Mouse (Mus musculus) stomach, embryonic 16.5 days (tissue): Measurements from ENCODE around the gene Map4k2. TPM values are rescaled to one million over a fixed set of nuclear protein-coding genes. Genes with fewer than 3 reads are reported as not detected.

ENCODE experiments used
- microRNA-seq: library from miRNA; unstranded; fragments of <30 nt; microRNA quantifications from one replicate; pipeline ENCODE4, GENCODE M21; 2016
- polyA plus RNA-seq: library from polyadenylated mRNA; unstranded; fragments of >200 nt; fragmentation: Nextera tagmentation; extraction: Ambion mirVana; gene quantifications from 2 replicates; pipeline ENCODE4 v1.2.1, GENCODE M21; 2015

Gene Map4k2
- polyA plus RNA-seq, 1 experiment from 2014 or later, result 11.8 TPM

Small RNA genes within 50 kb of the gene (microRNA-seq; reads per million reads assigned to microRNA genes)
- 0.99 reads per million for gene Mir6989

Other genes starting within 250 kb of the Map4k2 start
- gene AC131692.1, start 246.7 kb upstream of the Map4k2 start, polyA plus RNA-seq, result 0.19 TPM in 1 of 2 replicates, not detected in the other
- gene Naaladl1, start 235.4 kb upstream of the Map4k2 start, polyA plus RNA-seq, result 1.2 and 2.9 TPM in 2 replicates
- gene Sac3d1, start 222.5 kb upstream of the Map4k2 start, polyA plus RNA-seq, result 23.8 and 25.2 TPM in 2 replicates
- gene Snx15, start 212.8 kb upstream of the Map4k2 start, polyA plus RNA-seq, result 30.9 and 31.9 TPM in 2 replicates
- 0.25 and 0.44 TPM in 2 replicates for gene Batf2, start 200.2 kb upstream of the Map4k2 start, polyA plus RNA-seq
- 96.8 and 106 TPM in 2 replicates for gene Arl2, start 199.6 kb upstream of the Map4k2 start, polyA plus RNA-seq
- gene Majin, start 156.7 kb upstream of the Map4k2 start, polyA plus RNA-seq, result not detected in 2 replicates
- 0.41 and 0.48 TPM in 2 replicates for gene Gpha2, start 114.8 kb upstream of the Map4k2 start, polyA plus RNA-seq
- gene Ppp2r5b, start 105.3 kb upstream of the Map4k2 start, polyA plus RNA-seq, result 20.6 and 22.1 TPM in 2 replicates
- gene Atg2a, start 99.5 kb upstream of the Map4k2 start, polyA plus RNA-seq, result 9.3 and 11.2 TPM in 2 replicates
- gene Ehd1, start 64.4 kb upstream of the Map4k2 start, polyA plus RNA-seq, result 77.2 and 98.4 TPM in 2 replicates
- gene Cdc42bpg, start 34.7 kb upstream of the Map4k2 start, polyA plus RNA-seq, result 1.9 and 2.0 TPM in 2 replicates
- 59.0 and 60.2 TPM in 2 replicates for gene Men1, start 6.2 kb upstream of the Map4k2 start, polyA plus RNA-seq
- gene Sf1, start 22.6 kb downstream of the Map4k2 start, polyA plus RNA-seq, result 94.5 and 95.1 TPM in 2 replicates
- gene Pygm, start 43.3 kb downstream of the Map4k2 start, polyA plus RNA-seq, result 17.7 and 55.0 TPM in 2 replicates
- 72.6 and 74.2 TPM in 2 replicates for gene Rasgrp2, start 58.2 kb downstream of the Map4k2 start, polyA plus RNA-seq
- gene Nrxn2, start 77.6 kb downstream of the Map4k2 start, polyA plus RNA-seq, result 0.91 and 0.98 TPM in 2 replicates
- not detected in 2 replicates for gene Slc22a12, start 201.9 kb downstream of the Map4k2 start, polyA plus RNA-seq